Mouse (Mus musculus) lung, postnatal 0 days (tissue): ENCODE results near the gene Ctnna3.

Source experiments
- CTCF ChIP-seq: IDR thresholded peaks from 2 replicates; pipeline ENCODE4 v1.5.1; 2016; ENCODE audit warnings: antibody characterized with exemption, mild to moderate bottlenecking
- EP300 ChIP-seq: IDR thresholded peaks from 2 replicates; pipeline ENCODE4 v1.6.1; 2016; ENCODE audit warnings: antibody characterized with exemption, mild to moderate bottlenecking, control low read depth

DNA sequence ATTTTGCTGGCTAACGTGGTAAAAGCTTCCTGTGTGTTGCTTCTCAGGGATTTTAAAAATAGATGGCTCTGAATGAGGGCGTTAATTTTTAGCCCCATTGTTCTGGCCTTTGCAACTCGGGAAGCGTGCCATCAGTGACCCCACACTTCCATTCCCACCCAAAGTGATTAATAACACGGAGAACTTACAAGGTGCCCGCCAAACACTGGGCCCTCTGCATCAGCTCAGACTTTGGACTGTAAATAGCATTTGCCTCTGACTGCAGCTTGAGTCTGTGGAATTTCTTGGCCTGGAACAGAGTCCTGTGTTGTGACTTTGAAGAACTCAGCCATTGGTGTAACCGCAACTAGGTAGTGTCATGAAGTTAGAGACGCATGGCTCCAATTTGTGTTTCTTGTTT is 521.0 kb downstream of the Ctnna3 start:
- TF ChIP-seq CTCF (no peak), EP300 (no peak)
